Mouse (Mus musculus): Measurements from ENCODE around the gene Bmx.

Gene Bmx

DNA sequence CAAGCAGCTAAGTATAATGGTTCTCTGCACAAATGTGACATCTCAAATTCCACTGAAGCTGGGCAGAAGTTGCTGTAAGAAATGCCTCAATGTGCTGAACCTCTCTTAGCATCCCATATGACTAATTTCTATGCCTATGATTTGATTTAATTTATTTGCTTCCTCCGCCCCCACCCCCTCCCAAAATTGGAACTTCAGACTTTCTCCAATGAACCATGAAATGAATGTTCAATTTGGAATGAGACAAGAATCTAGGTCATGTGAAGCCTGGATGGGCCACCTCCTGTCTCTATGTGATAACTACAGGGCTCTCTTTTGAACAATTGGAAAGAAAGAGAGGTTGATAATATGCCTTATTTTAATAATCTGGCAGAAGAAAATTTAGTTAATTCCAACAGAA, 82.7 kb downstream of the Bmx start:
- DNase-seq (ENCODE audit: low read depth, low spot score), result no peak

DNA sequence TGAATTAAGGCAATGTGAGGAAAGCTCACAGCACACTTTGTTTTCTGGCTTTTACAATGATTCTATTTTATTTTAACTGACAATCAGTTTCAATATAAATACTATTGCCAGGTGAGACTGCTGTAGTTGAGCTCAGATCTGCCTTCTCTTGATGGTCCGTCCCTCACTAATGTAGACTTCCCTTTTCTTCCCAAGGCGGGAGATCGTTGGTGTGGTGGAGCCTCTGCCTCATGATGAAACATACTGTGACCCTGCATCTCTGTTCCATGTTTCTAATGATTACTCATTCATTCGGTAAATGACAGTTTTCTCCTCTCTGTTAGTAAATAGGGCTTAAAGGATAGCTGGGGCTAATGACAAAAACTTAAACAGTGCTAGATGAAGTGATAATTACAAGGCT, 84.1 kb downstream of the Bmx start:
- no peak for DNase-seq (ENCODE audit: low read depth, low spot score)

DNA sequence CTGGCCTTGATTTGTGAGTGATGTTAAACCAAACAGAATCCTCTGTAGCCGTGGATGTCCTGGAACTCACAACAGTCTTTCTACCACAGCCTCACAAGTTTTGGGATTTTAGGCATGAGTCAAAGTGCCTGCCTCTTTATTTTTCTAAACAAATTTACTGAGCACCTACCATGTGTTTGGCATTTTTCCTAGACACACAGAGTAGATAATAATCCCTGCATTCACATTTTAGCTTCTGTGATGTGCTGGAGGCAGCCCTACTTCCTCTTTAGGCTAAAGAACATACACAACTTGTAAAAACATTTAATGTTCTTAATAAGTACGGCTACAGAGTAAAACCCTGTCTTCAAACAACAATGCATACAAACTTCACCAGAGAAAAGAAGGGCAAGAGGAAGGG, 87.0 kb downstream of the Bmx start:
- DNase-seq (ENCODE audit: low read depth, low spot score), result no peak

DNA sequence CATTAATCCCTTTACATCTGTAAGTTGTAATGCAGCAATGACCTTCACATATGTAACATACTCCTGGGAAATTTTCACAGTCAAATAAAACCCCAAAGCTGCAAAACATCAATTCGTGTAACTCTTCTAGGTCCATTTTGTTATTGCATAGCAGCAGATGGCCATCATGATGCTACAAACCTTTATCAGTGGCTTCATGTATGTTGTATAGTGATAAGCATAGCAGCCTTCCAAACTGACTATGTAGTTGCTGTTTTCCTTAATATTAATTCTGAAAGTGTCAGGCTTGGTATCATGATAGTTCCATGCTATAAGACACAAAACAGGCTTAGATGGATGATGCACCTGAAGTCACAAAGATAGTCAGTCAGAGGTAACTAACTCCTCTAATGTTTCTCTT, 93.3 kb downstream of the Bmx start:
- no peak for DNase-seq (ENCODE audit: low read depth, low spot score)

DNA sequence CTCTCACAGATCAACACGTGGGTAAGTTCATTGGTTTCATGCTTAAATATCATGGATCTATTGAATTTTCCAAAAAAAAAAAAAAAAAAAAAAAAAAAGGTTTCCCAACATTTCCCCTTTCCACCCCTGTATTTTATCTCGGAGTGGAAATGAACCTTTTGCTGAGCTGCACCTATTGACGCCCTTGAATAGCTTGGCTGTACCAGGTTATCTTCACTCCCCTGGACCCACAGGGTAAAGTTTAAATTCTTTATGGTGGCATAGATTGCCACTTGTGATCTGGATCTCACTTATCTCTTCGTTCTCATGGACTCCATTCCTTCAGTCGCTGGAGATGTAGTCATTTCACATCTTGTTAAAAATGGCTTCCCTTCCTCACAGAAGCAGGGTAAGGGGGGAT, 103.4 kb downstream of the Bmx start:
- no peak for DNase-seq (ENCODE audit: low read depth, low spot score)

DNA sequence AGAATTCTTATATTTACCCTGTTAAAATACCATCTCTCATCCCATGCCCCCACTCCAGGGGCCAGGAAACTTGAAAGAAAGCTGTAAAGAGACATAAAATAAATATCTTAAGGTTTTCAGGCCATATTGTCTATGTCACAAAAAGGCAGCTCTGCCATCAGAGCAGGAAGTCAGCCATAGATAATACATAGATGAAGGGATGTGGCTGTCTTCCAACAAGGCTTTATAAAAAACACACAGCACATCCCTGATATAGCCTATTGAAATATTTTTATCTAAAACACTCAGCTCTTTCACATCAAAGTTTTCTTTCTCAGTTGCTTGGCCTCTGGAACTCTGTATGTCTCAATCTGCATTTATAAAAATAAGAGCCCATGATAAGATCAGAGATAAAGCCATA, 104.4 kb downstream of the Bmx start:
- no peak for DNase-seq (ENCODE audit: low read depth, low spot score)

DNA sequence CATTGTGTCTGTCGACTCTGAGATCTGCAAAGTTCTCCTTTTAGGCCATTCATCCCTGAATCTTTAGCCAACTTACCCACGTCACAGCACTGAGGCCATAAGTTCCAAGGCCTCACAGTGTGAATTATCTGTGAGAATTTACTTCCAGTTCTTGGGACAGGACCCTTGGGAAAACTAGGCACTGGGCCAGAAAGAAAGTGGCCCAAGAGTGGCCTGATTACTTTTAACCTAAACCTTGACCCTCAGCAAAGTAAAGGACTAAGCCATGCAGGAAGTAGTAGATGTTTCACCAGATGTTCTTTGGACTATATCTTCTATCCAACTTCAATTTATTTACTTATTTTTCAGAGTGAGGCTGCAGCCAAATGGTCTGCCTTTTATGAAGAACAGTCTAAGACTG, 105.3 kb downstream of the Bmx start:
- DNase-seq (ENCODE audit: low read depth, low spot score), result no peak

DNA sequence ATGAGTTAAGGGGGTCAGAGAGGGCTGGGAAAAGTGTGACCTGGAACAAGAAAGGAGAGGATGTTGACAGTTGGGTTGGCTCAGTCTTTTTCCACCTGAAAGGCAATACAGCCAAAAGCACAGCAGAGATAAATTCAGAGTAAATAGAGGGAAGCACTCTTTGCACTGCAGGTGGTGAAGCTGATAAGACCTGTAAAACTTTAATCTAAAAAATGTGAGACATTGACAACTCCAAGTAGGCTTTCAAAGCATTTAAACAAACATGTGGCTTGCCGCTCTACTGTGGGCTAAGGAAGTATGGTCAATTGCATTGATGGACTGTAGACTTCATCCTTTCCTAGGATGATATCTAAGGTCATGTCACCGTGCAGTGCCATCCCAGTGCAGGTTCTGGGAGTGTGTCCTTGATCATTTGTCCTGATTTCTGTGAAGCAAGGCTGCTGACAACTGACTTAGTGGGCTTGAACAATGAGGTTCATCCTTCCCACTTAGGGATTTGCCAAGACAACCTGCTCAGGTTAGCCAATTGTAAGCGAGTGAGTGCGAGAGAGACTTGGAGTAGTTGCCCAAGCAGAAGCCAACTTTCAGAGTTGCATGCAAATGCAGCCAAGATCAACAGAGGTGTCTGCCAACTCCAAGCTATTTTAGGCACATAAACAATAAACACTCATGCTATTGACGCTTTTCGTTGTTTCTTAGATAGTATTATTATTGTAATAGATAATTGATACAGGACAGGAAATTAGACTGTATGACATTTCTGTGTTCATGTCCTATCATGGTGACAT, 112.3 kb downstream of the Bmx start:
- DNase-seq (ENCODE audit: low read depth, low spot score), result no peak
